Mouse (Mus musculus) midbrain, embryonic 12.5 days (tissue): Measurements from ENCODE around the gene Il27ra. TPM values are rescaled to one million over a fixed set of nuclear protein-coding genes. Genes with fewer than 3 reads are reported as not detected.
"Not testable (repeated sequence)": the region's sequence is repeated elsewhere in the genome, so short reads cannot be mapped to it uniquely, and the experiment has no call there.

ENCODE experiments used
- ATAC-seq: fragments of 200-750 bp; cut with Nextera tagmentation; 2 replicates; pipeline ENCODE4 v1.8.0; 2017; ENCODE audit warnings: low read depth, moderate TSS enrichment, moderate library complexity; ENCODE audit not compliant: low FRiP score
- H3K27ac ChIP-seq: fragments of 300-500 bp; sonication (generic); replicated peaks from 2 replicates; pipeline ENCODE4 v1.5.1; 2016; ENCODE audit warnings: mild to moderate bottlenecking
- H3K27me3 ChIP-seq: fragments of 300-500 bp; sonication (generic); 2 replicates; pipeline ENCODE4 v1.6.1; 2016; ENCODE audit warnings: mild to moderate bottlenecking
- H3K36me3 ChIP-seq: fragments of 300-500 bp; sonication (generic); 2 replicates; pipeline ENCODE4 v1.6.1; 2016
- H3K4me1 ChIP-seq: fragments of 300-500 bp; sonication (generic); 2 replicates; pipeline ENCODE4 v1.6.1; 2016
- H3K4me2 ChIP-seq: fragments of 300-500 bp; sonication (generic); replicated peaks from 2 replicates; pipeline ENCODE4 v1.6.1; 2016; ENCODE audit warnings: mild to moderate bottlenecking, moderate library complexity
- H3K4me3 ChIP-seq: fragments of 300-500 bp; sonication (generic); 2 replicates; pipeline ENCODE4 v1.5.1; 2016; ENCODE audit warnings: mild to moderate bottlenecking
- H3K9ac ChIP-seq: fragments of 300-500 bp; sonication (generic); replicated peaks from 2 replicates; pipeline ENCODE4 v1.6.1; 2016; ENCODE audit warnings: mild to moderate bottlenecking, moderate library complexity
- H3K9me3 ChIP-seq: fragments of 300-500 bp; sonication (generic); 2 replicates; pipeline ENCODE4 v1.6.1; 2016; ENCODE audit warnings: mild to moderate bottlenecking
- WGBS: fragments of 180-500 bp; shearing (Covaris S2); methylation state at CpG from one replicate; pipeline ENCODE4 v1.1.7; 2016; 5-methylcytosine and 5-hydroxymethylcytosine counted together
- polyA plus RNA-seq: library from polyadenylated mRNA; unstranded; fragments of >200 nt; fragmentation: Nextera tagmentation; extraction: Ambion mirVana; gene quantifications from 2 replicates; pipeline ENCODE4 v1.2.1, GENCODE M21; 2016

Gene Il27ra
- polyA plus RNA-seq, 1 experiment from 2014 or later = 0.52 TPM

- Histone ChIP-seq H3K27me3 (peaks cover 46% of the 10 kb centered on the region), H3K4me3 (no peak overlapping the region), H3K9me3 (no peaks in the 10 kb centered on the region), H3K36me3 (peaks cover 14% of the 10 kb centered on the region), H3K9ac (no peak overlapping the region), H3K4me2 (no peak overlapping the region), H3K27ac (no peak overlapping the region), H3K4me1 (peaks cover 49% of the 10 kb centered on the region)
- 94% methylated on average over 2 of the region's 2 CpGs for WGBS
- no peak for ATAC-seq
Observed at GRCm38 (mm10) chr8:83999825-84000224, 42.6 kb downstream of the Il27ra start.

GRCm38 (mm10) chr8:83999057-83999705 is 43.2 kb downstream of the Il27ra start:
- Histone ChIP-seq H3K36me3 (peaks cover 20% of the 10 kb centered on the region), H3K27ac (no peak overlapping the region), H3K9ac (peak overlapping the region; percentile 75), H3K9me3 (no peaks in the 10 kb centered on the region), H3K4me3 (peak overlapping the region; percentile 86), H3K27me3 (peaks cover 46% of the 10 kb centered on the region), H3K4me2 (peak overlapping the region; percentile 86), H3K4me1 (peaks cover 45% of the 10 kb centered on the region)
- 73% methylated on average over 16 of the region's 16 CpGs for WGBS
- ATAC-seq = no peak

- Histone ChIP-seq H3K27ac (peak overlapping the region; percentile 87), H3K9ac (peak overlapping the region; percentile 75), H3K27me3 (peaks cover 45% of the 10 kb centered on the region), H3K36me3 (peaks cover 21% of the 10 kb centered on the region), H3K4me1 (peaks cover 39% of the 10 kb centered on the region), H3K4me2 (peak overlapping the region; percentile 86), H3K9me3 (no peaks in the 10 kb centered on the region), H3K4me3 (peak overlapping the region; percentile 86)
- ATAC-seq = no peak
- 1% methylated on average over 67 of the region's 92 CpGs for WGBS
Observed at GRCm38 (mm10) chr8:83998231-83999056, 43.9 kb downstream of the Il27ra start.

- peaks cover 31% of the 10 kb centered on the region for H3K4me1 ChIP-seq
- WGBS = no CpG with 5 or more reads among the region's 112 CpGs
- peak within 1 kb of the TSS; percentile 97 for H3K27ac ChIP-seq
- peak within 1 kb of the TSS; percentile 87 for H3K9ac ChIP-seq
- peaks cover 37% of the 10 kb centered on the region for H3K27me3 ChIP-seq
- peak; percentile 9; the same call in 1 of the 2 replicates for ATAC-seq
- H3K4me3 ChIP-seq = peak within 1 kb of the TSS; percentile 86
- H3K4me2 ChIP-seq = peak within 1 kb of the TSS; percentile 86
- peaks cover 21% of the 10 kb centered on the region for H3K36me3 ChIP-seq
- H3K9me3 ChIP-seq = no peaks in the 10 kb centered on the region
Observed at GRCm38 (mm10) chr8:83997511-83998141, 44.8 kb downstream of the Il27ra start, which contains the start of gene Samd1. Gene Samd1, plus strand, starts transcription at chr8:83997672.

GRCm38 (mm10) chr8:83996567-83997505 is 45.6 kb downstream of the Il27ra start:
- peak overlapping the region; percentile 87 for H3K9ac ChIP-seq
- peak overlapping the region; percentile 65 for H3K4me2 ChIP-seq
- H3K27ac ChIP-seq = peak overlapping the region; percentile 97
- H3K36me3 ChIP-seq = peaks cover 29% of the 10 kb centered on the region
- H3K4me1 ChIP-seq = peaks cover 31% of the 10 kb centered on the region
- H3K27me3 ChIP-seq = peaks cover 29% of the 10 kb centered on the region
- H3K4me3 ChIP-seq = peak overlapping the region; percentile 86
- peak; percentile 78 for ATAC-seq
- H3K9me3 ChIP-seq = no peaks in the 10 kb centered on the region
- WGBS = under 1% methylated on average over 54 of the region's 103 CpGs

GRCm38 (mm10) chr8:83995973-83996372 is 46.4 kb downstream of the Il27ra start:
- peak overlapping the region; percentile 65 for H3K4me2 ChIP-seq
- 12% methylated on average over 12 of the region's 12 CpGs for WGBS
- H3K9me3 ChIP-seq = no peaks in the 10 kb centered on the region
- H3K4me1 ChIP-seq = peaks cover 23% of the 10 kb centered on the region
- H3K4me3 ChIP-seq = peak overlapping the region; percentile 86; the same call in 1 of the 2 replicates
- peaks cover 21% of the 10 kb centered on the region for H3K27me3 ChIP-seq
- no peak overlapping the region for H3K27ac ChIP-seq
- no peak for ATAC-seq
- no peak overlapping the region for H3K9ac ChIP-seq
- peaks cover 37% of the 10 kb centered on the region for H3K36me3 ChIP-seq

GRCm38 (mm10) chr8:83994030-83994429 is 48.4 kb downstream of the Il27ra start:
- Histone ChIP-seq H3K4me3 (no peak overlapping the region), H3K9me3 (no peaks in the 10 kb centered on the region), H3K4me1 (peaks cover 13% of the 10 kb centered on the region), H3K36me3 (peaks cover 45% of the 10 kb centered on the region), H3K4me2 (no peak overlapping the region), H3K9ac (no peak overlapping the region), H3K27me3 (peaks cover 1% of the 10 kb centered on the region; the same call in 1 of the 2 replicates), H3K27ac (no peak overlapping the region)
- WGBS = 97% methylated on average over 3 of the region's 3 CpGs
- ATAC-seq = no peak

GRCm38 (mm10) chr8:83992488-83992887 is 49.9 kb downstream of the Il27ra start:
- no peaks in the 10 kb centered on the region for H3K27me3 ChIP-seq
- peaks cover 60% of the 10 kb centered on the region for H3K36me3 ChIP-seq
- no peak overlapping the region for H3K4me3 ChIP-seq
- no peak overlapping the region for H3K4me2 ChIP-seq
- H3K9ac ChIP-seq = no peak overlapping the region
- ATAC-seq = no peak
- no peaks in the 10 kb centered on the region for H3K9me3 ChIP-seq
- WGBS = 86% methylated on average over 2 of the region's 2 CpGs
- H3K27ac ChIP-seq = no peak overlapping the region
- H3K4me1 ChIP-seq = peaks cover 5% of the 10 kb centered on the region; the same call in 1 of the 2 replicates

GRCm38 (mm10) chr8:83990170-83990569 is 52.2 kb downstream of the Il27ra start:
- Histone ChIP-seq H3K4me3 (no peak overlapping the region), H3K27ac (no peak overlapping the region), H3K27me3 (no peaks in the 10 kb centered on the region), H3K9me3 (no peaks in the 10 kb centered on the region), H3K9ac (no peak overlapping the region), H3K4me2 (no peak overlapping the region), H3K36me3 (peaks cover 80% of the 10 kb centered on the region), H3K4me1 (no peaks in the 10 kb centered on the region)
- 95% methylated on average over 14 of the region's 14 CpGs for WGBS
- no peak for ATAC-seq

GRCm38 (mm10) chr8:83989243-83989642 is 53.1 kb downstream of the Il27ra start:
- no peak for ATAC-seq
- no peak overlapping the region for H3K4me2 ChIP-seq
- peaks cover 79% of the 10 kb centered on the region for H3K36me3 ChIP-seq
- no peak overlapping the region for H3K4me3 ChIP-seq
- H3K27me3 ChIP-seq = no peaks in the 10 kb centered on the region
- 86% methylated on average over 7 of the region's 7 CpGs for WGBS
- no peak overlapping the region for H3K9ac ChIP-seq
- no peaks in the 10 kb centered on the region for H3K9me3 ChIP-seq
- H3K27ac ChIP-seq = no peak overlapping the region
- H3K4me1 ChIP-seq = no peaks in the 10 kb centered on the region

- not testable (repeated sequence) for H3K4me2 ChIP-seq
Observed at GRCm38 (mm10) chr8:83983222-83983621, 59.2 kb downstream of the Il27ra start.

More at GRCm38 (mm10) chr8:83983222-83983621, 59.2 kb downstream of the Il27ra start:
- H3K27me3 ChIP-seq, H3K9ac ChIP-seq, H3K4me3 ChIP-seq, H3K9me3 ChIP-seq, ATAC-seq, H3K27ac ChIP-seq, H3K4me1 ChIP-seq: not testable (repeated sequence)
- peaks cover 77% of the 10 kb centered on the region for H3K36me3 ChIP-seq
- WGBS = 99% methylated on average over 2 of the region's 2 CpGs
